Mouse (Mus musculus): ENCODE data around the gene Clpp.

Gene Clpp

GRCm38 (mm10) chr17:57030931-57031660 lies 41.0 kb downstream of the Clpp start, which contains the start of gene Khsrp:
Gene Khsrp (minus strand): TSS chr17:57031522.
- peak in 1 of 2 experiments; percentile 38 for DNase-seq (ENCODE audit: low spot score in 2 of 2)

GRCm38 (mm10) chr17:57031661-57032420 lies 41.7 kb downstream of the Clpp start:
- DNase-seq (ENCODE audit: low spot score in 2 of 2): peak; percentile 100

GRCm38 (mm10) chr17:57032854-57033253 lies 42.7 kb downstream of the Clpp start:
- DNase-seq (ENCODE audit: low spot score in 2 of 2): no peak

- DNase-seq (ENCODE audit: low spot score in 2 of 2): no peak
Measured at GRCm38 (mm10) chr17:57038978-57039377, 48.9 kb downstream of the Clpp start.

GRCm38 (mm10) chr17:57041554-57041953 lies 51.4 kb downstream of the Clpp start, which contains the start of gene Slc25a41:
Gene Slc25a41 (minus strand): TSS chr17:57041654.
- DNase-seq (ENCODE audit: low spot score in 2 of 2): no peak
